Mouse (Mus musculus) thymus, adult 2 months (tissue): ENCODE measurements around the gene Phc1. TPM values are rescaled to one million over a fixed set of nuclear protein-coding genes. Genes with fewer than 3 reads are reported as not detected.

Experiments used
- DNase-seq: peaks from one replicate; pipeline ENCODE4 v3.0.0; 2021
- H3K27ac ChIP-seq: fragments of 200-500 bp; 2 replicates; pipeline ENCODE4 v1.5.1; 2012; ENCODE audit warnings: low read length, control low read depth; ENCODE audit not compliant: control insufficient read depth, insufficient read depth
- H3K27me3 ChIP-seq: fragments of 200-500 bp; 2 replicates; pipeline ENCODE4 v1.6.1; 2012; ENCODE audit warnings: mild to moderate bottlenecking, low read length, moderate library complexity, mixed read lengths; ENCODE audit not compliant: control insufficient read depth, insufficient read depth
- H3K36me3 ChIP-seq: fragments of 200-500 bp; 2 replicates; pipeline ENCODE4 v1.6.1; 2012; ENCODE audit warnings: mild to moderate bottlenecking, low read length, moderate library complexity; ENCODE audit not compliant: control insufficient read depth, insufficient read depth
- H3K4me1 ChIP-seq: fragments of 200-500 bp; replicated peaks from 2 replicates; pipeline ENCODE4 v1.6.1; 2012; ENCODE audit warnings: low read length; ENCODE audit not compliant: control insufficient read depth, insufficient read depth
- H3K4me3 ChIP-seq: fragments of 200-500 bp; 2 replicates; pipeline ENCODE4 v1.5.1; 2012; ENCODE audit warnings: mild to moderate bottlenecking, low read length, control low read depth, moderate library complexity; ENCODE audit not compliant: control insufficient read depth, insufficient read depth
- CTCF ChIP-seq: fragments of 200-500 bp; IDR thresholded peaks from 2 replicates; pipeline ENCODE4 v1.5.1; 2012; ENCODE audit warnings: mild to moderate bottlenecking, control low read depth, low read length, moderate library complexity, borderline replicate concordance; ENCODE audit not compliant: control insufficient read depth, poor library complexity, insufficient read depth; ENCODE audit errors: extremely low read depth
- POLR2A ChIP-seq: fragments of 200-500 bp; IDR thresholded peaks from 2 replicates; pipeline ENCODE4 v1.6.1; 2012; ENCODE audit warnings: mild to moderate bottlenecking, low read length, control low read depth, moderate library complexity; ENCODE audit not compliant: control insufficient read depth, poor library complexity, insufficient read depth; ENCODE audit errors: extremely low read depth
- WGBS: fragments of 180-500 bp; shearing (Covaris S2); methylation state at CpG from one replicate; pipeline ENCODE4 v1.1.7; 2018; 5-methylcytosine and 5-hydroxymethylcytosine counted together
- polyA plus RNA-seq: library from polyadenylated mRNA; depleted of rRNA; stranded (reverse); fragments of >200 nt; gene quantifications from 2 replicates; pipeline ENCODE4 v1.2.3, GENCODE M21; 2012

Phc1 gene
- polyA plus RNA-seq, 1 experiment: 107 TPM

GRCm38 (mm10) chr6:122318726-122319125 is 21.6 kb downstream of the Phc1 start:
- no peak for TF ChIP-seq CTCF
- no peak for TF ChIP-seq POLR2A
- no peaks in the 10 kb centered on the region for H3K27me3 ChIP-seq
- H3K4me1 ChIP-seq: no peaks in the 10 kb centered on the region
- H3K4me3 ChIP-seq: no peak overlapping the region
- no peak overlapping the region for H3K27ac ChIP-seq
- no peak for DNase-seq
- H3K36me3 ChIP-seq: peaks cover 80% of the 10 kb centered on the region
- 95% methylated on average over 1 of the region's 1 CpGs for WGBS

DNA sequence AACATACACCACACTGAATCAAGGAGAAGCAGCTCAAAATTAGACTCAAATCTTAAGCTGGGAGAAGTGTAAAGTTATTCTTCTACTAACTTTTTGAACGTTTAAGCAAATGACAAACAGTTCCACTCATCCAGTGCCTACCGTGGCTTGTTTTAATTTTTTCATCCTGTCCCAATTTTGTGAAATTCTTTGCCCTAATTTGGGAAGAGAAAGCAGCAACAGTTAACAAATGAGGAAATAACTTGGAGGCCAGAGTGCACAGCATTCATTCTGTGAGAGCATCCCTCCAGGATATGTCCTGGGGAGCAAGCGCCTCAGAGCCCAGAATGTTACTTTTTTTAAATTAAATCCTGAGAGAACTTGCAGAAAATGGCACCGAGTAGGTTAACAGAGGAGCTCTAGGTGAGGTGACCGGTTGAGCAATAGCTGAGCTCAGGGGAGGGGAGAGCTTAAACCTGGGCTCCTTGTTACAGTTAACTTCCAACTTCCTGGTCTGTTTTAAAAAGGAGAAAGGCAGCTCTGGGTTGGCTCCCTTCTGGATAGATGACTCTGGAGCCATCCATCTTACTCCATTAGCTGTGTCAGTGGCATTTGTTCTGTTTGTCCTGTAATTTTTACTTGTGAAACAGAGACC is 30.1 kb downstream of the Phc1 start:
- Histone ChIP-seq H3K27me3 (no peaks in the 10 kb centered on the region), H3K27ac (no peak overlapping the region), H3K36me3 (peaks cover 21% of the 10 kb centered on the region), H3K4me3 (no peak overlapping the region), H3K4me1 (peaks cover 7% of the 10 kb centered on the region)
- WGBS: 39% methylated on average over 5 of the region's 5 CpGs
- TF ChIP-seq POLR2A: no peak
- no peak for TF ChIP-seq CTCF
- no peak for DNase-seq

DNA sequence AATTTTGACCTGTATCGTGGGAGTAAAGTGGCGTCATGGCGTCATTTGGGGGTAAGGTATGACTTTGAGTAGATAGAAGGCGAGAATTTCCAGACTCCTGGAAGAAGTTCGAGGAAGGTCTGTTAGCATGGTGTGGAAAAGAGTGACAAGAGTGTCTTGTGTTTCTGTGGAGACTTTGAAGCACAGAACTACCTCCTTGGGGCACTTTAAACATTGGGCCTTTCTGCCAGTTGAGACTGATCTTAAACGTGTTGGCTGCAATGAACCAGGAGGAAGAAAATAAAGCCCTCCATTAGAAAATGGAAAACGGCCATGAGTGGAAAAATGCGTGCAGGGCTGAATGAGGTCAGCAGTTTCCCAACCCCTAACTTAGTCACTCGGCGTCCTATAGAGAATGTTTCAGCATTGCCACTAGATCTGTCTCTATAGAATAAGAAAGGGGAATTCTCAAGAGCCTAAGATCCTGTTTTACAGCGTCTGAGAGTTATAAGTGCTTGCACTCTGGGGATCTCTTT is 30.9 kb downstream of the Phc1 start:
- Histone ChIP-seq H3K36me3 (peaks cover 14% of the 10 kb centered on the region), H3K27ac (no peak overlapping the region; the same call in 1 of the 2 replicates), H3K4me1 (peaks cover 7% of the 10 kb centered on the region), H3K4me3 (peak overlapping the region; percentile 95), H3K27me3 (no peaks in the 10 kb centered on the region)
- under 1% methylated on average over 11 of the region's 11 CpGs for WGBS
- TF ChIP-seq CTCF (no peak), POLR2A (no peak)
- no peak for DNase-seq

DNA sequence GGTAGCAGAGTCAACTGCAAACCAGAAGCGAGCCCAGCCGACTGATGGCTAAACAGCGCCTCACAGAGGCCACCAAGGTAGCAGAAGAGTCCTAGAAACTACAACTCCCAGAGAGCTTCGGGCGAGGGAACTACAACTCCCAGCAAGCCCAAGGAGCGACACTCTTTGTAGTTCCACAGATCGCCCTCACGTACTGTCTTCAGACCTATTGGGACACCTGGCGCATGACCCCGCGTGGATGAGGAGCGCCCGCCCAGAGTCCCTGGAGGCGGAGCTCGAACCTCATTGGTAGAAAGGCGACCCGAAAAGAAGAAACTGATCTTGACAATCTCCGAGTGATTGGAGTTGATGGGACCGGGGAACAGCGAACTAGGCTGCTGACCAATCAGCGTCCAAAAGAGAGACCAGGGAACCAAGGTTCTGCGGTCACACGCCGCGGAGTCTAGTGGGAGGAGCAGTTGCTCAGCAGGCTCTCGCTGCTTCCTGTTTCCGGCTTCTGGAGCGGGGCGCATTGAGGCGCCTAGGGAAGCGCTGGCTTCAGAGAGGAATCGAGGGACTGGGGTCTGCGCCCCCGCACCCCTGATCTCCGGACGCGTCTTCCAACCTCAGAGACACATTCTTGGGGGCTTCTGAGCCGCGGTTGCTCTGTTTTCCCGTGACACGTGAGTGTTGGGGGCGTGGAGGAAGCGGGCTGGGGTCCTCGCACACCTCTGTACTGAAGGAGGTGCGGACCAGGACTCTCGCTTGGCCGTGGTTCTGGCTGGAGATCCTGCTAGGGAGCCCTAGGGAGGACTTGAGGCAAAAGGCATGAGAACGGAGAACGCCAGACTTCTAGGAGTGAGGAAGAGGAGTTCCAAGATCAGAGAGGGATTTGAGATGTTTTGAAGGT is 31.6 kb downstream of the Phc1 start, which contains the start of gene M6pr:
M6pr (plus strand) TSS at position 216 of the 889 bp plus-strand sequence.
- under 1% methylated on average over 49 of the region's 49 CpGs for WGBS
- peak; percentile 94 for DNase-seq
- no peaks in the 10 kb centered on the region for H3K27me3 ChIP-seq
- TF ChIP-seq POLR2A (peak; percentile 61), CTCF (peak; percentile 68; the same call in 1 of the 2 replicates)
- H3K4me3 ChIP-seq: peak within 1 kb of the TSS; percentile 95
- peaks cover 8% of the 10 kb centered on the region for H3K36me3 ChIP-seq
- peaks cover 7% of the 10 kb centered on the region for H3K4me1 ChIP-seq
- H3K27ac ChIP-seq: peak within 1 kb of the TSS; percentile 36

- 79% methylated on average over 6 of the region's 6 CpGs for WGBS
- peaks cover 1% of the 10 kb centered on the region for H3K36me3 ChIP-seq
- H3K27me3 ChIP-seq: no peaks in the 10 kb centered on the region
- H3K4me1 ChIP-seq: peaks cover 7% of the 10 kb centered on the region
- H3K27ac ChIP-seq: no peak overlapping the region
- TF ChIP-seq CTCF: no peak
- TF ChIP-seq POLR2A: no peak
- H3K4me3 ChIP-seq: no peak overlapping the region
- peak; percentile 12 for DNase-seq
These were observed 32.2 kb downstream of the Phc1 start for GRCm38 (mm10) chr6:122308136-122308504.

DNA sequence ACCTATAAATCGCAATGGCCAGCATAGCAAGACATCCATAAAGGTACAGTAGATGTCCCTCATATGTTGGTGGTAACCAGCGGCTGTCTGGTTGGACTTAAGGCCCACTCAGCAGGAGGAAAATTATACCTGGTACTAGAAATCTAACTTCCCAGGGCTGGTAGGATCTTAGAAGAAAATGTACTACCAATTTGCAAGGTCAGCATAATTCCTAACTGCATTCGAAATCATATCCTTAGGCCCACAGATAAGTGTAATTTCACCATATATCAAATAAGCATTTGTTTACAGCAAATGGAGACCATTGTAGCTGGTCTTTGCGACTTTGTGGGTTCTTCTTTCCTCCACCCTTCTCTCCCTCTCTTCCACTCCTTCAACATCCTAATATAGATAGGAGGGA is 33.7 kb downstream of the Phc1 start:
- no peak for DNase-seq
- 96% methylated on average over 4 of the region's 4 CpGs for WGBS
- TF ChIP-seq CTCF (no peak), POLR2A (no peak)
- no peaks in the 10 kb centered on the region for H3K36me3 ChIP-seq
- H3K4me1 ChIP-seq: peaks cover 7% of the 10 kb centered on the region
- no peak overlapping the region for H3K4me3 ChIP-seq
- H3K27me3 ChIP-seq: no peaks in the 10 kb centered on the region
- H3K27ac ChIP-seq: no peak overlapping the region
